8 mouse cellular contexts compared by ENCODE assay signal in genomic region chr19:30032206-30032605, GRCm38 (mm10). TPM values are rescaled to one million over a fixed set of nuclear protein-coding genes. Genes with fewer than 3 reads are reported as not detected.
DNase-seq lines count a peak whose midpoint lies in the region; ATAC-seq lines count a peak whose summit lies in the region.

No protein-coding gene starts in this region.

- 60% methylated on average over 3 of the region's 3 CpGs for WGBS in liver, embryonic 11.5 days
- 79% methylated on average over 3 of the region's 3 CpGs for WGBS in embryonic facial prominence, embryonic 14.5 days
- 79% methylated on average over 3 of the region's 3 CpGs for WGBS in limb, embryonic 10.5 days
- WGBS in neural tube, embryonic 15.5 days = 39% methylated on average over 3 of the region's 3 CpGs

- H3K4me1 ChIP-seq in liver, embryonic 11.5 days (replicated peaks; ENCODE audit: control insufficient read depth, insufficient read depth, low read length) = peaks cover 21% of the 10 kb centered on the region
- peaks cover 33% of the 10 kb centered on the region for H3K4me1 ChIP-seq in embryonic facial prominence, embryonic 14.5 days (ENCODE audit: control insufficient read depth, insufficient read depth, low read length)
- H3K4me1 ChIP-seq in limb, embryonic 10.5 days = peaks cover 22% of the 10 kb centered on the region
- peaks cover 49% of the 10 kb centered on the region for H3K4me1 ChIP-seq in neural tube, embryonic 15.5 days

- H3K36me3 ChIP-seq in liver, embryonic 11.5 days (ENCODE audit: control insufficient read depth, insufficient read depth, low read length) = no peaks in the 10 kb centered on the region
- H3K36me3 ChIP-seq in embryonic facial prominence, embryonic 14.5 days (ENCODE audit: control insufficient read depth, insufficient read depth, low read length) = 0 out of 2 replicates have a peak, but pooled peaks cover 5% of the 10 kb centered on the region
- H3K36me3 ChIP-seq in limb, embryonic 10.5 days = peaks cover 10% of the 10 kb centered on the region
- H3K36me3 ChIP-seq in neural tube, embryonic 15.5 days = no peaks in the 10 kb centered on the region

- DNase-seq in liver, embryonic 11.5 days (ENCODE audit: low spot score) = no peak
- no peak for DNase-seq in liver
- DNase-seq in embryonic facial prominence, embryonic 14.5 days (ENCODE audit: low spot score) = no peak
- no peak for DNase-seq in limb, embryonic 10.5 days (ENCODE audit: low spot score)
- DNase-seq in right cerebral cortex, adult 2 months (ENCODE audit: low spot score in 2 of 2) = no peak
- no peak for DNase-seq in kidney, adult 11 months
- no peak for DNase-seq in cerebellum, adult 11 months

- H3K27me3 ChIP-seq in liver, embryonic 11.5 days (replicated peaks; ENCODE audit: control insufficient read depth, insufficient read depth, low read length) = no peaks in the 10 kb centered on the region
- H3K27me3 ChIP-seq in embryonic facial prominence, embryonic 14.5 days (replicated peaks; ENCODE audit: control insufficient read depth, insufficient read depth, low read length) = no peaks in the 10 kb centered on the region
- H3K27me3 ChIP-seq in limb, embryonic 10.5 days (ENCODE audit: low read depth, poor library complexity, severe bottlenecking) = no peaks in the 10 kb centered on the region
- no peaks in the 10 kb centered on the region for H3K27me3 ChIP-seq in neural tube, embryonic 15.5 days (replicated peaks)

- H3K9me3 ChIP-seq in liver, embryonic 11.5 days (ENCODE audit: control insufficient read depth, low read length) = no peaks in the 10 kb centered on the region
- no peaks in the 10 kb centered on the region for H3K9me3 ChIP-seq in embryonic facial prominence, embryonic 14.5 days (ENCODE audit: control insufficient read depth, low read length)
- no peaks in the 10 kb centered on the region for H3K9me3 ChIP-seq in limb, embryonic 10.5 days (replicated peaks)
- no peaks in the 10 kb centered on the region for H3K9me3 ChIP-seq in neural tube, embryonic 15.5 days (replicated peaks)

- no peak overlapping the region for H3K9ac ChIP-seq in liver, embryonic 11.5 days (ENCODE audit: low read depth, low read length)
- peak overlapping the region; percentile 100 for H3K9ac ChIP-seq in embryonic facial prominence, embryonic 14.5 days (ENCODE audit: low read depth, low read length)
- H3K9ac ChIP-seq in neural tube, embryonic 15.5 days (replicated peaks) = no peak overlapping the region

- peak overlapping the region; percentile 85 for H3K4me2 ChIP-seq in liver, embryonic 11.5 days
- peak overlapping the region; percentile 78 for H3K4me2 ChIP-seq in embryonic facial prominence, embryonic 14.5 days (ENCODE audit: low read depth, low read length)
- peak overlapping the region; percentile 69 for H3K4me2 ChIP-seq in neural tube, embryonic 15.5 days

- no peak for ATAC-seq in liver, embryonic 11.5 days (replicated peaks; ENCODE audit: low FRiP score)
- no peak for ATAC-seq in embryonic facial prominence, embryonic 14.5 days (ENCODE audit: low read depth)
- no peak for ATAC-seq in neural tube, embryonic 15.5 days (ENCODE audit: low FRiP score)

- peak overlapping the region; percentile 100 for H3K4me3 ChIP-seq in liver, embryonic 11.5 days (ENCODE audit: low read depth, low read length)
- H3K4me3 ChIP-seq in embryonic facial prominence, embryonic 14.5 days (ENCODE audit: low read depth, low read length) = peak overlapping the region; percentile 99
- peak overlapping the region; percentile 98 for H3K4me3 ChIP-seq in limb, embryonic 10.5 days
- H3K4me3 ChIP-seq in neural tube, embryonic 15.5 days (replicated peaks) = peak overlapping the region; percentile 98

- no peak overlapping the region for H3K27ac ChIP-seq in liver, embryonic 11.5 days (ENCODE audit: low read depth, low read length)
- no peak overlapping the region for H3K27ac ChIP-seq in embryonic facial prominence, embryonic 14.5 days (replicated peaks; ENCODE audit: low read depth, low read length)
- peak overlapping the region; percentile 99; the same call in 1 of the 2 replicates for H3K27ac ChIP-seq in limb, embryonic 10.5 days
- H3K27ac ChIP-seq in neural tube, embryonic 15.5 days (replicated peaks) = no peak overlapping the region

RNA-seq across cellular contexts. Expression of gene Uhrf2, which starts 1.9 kb away (rescaled TPM):
- 58.6 and 65.9 TPM in 2 replicates for polyA plus RNA-seq in liver, embryonic 11.5 days (2014; fragmentation: Nextera tagmentation; extraction: Ambion mirVana)
- polyA plus RNA-seq in embryonic facial prominence, embryonic 14.5 days (2014; fragmentation: Nextera tagmentation; extraction: Ambion mirVana) = 64.4 and 66.7 TPM in 2 replicates
- polyA plus RNA-seq in limb, embryonic 10.5 days (2016; fragmentation: Nextera tagmentation; extraction: Ambion mirVana) = 74.2 and 85.1 TPM in 2 replicates
- 44.0 and 51.3 TPM in 2 replicates for polyA plus RNA-seq in neural tube, embryonic 15.5 days (2015; fragmentation: Nextera tagmentation; extraction: Ambion mirVana)

RNA-seq across cellular contexts. Expression of gene Trpd52l3, which starts 28.6 kb away (rescaled TPM):
- polyA plus RNA-seq in liver, embryonic 11.5 days (2014; fragmentation: Nextera tagmentation; extraction: Ambion mirVana) = not detected in 2 replicates
- not detected in 2 replicates for polyA plus RNA-seq in embryonic facial prominence, embryonic 14.5 days (2014; fragmentation: Nextera tagmentation; extraction: Ambion mirVana)
- polyA plus RNA-seq in limb, embryonic 10.5 days (2016; fragmentation: Nextera tagmentation; extraction: Ambion mirVana) = not detected in 2 replicates
- not detected in 2 replicates for polyA plus RNA-seq in neural tube, embryonic 15.5 days (2015; fragmentation: Nextera tagmentation; extraction: Ambion mirVana)
